Mouse (Mus musculus) bone marrow macrophage, adult 2 months (primary cell): ENCODE data around the gene Ttc26.

Source experiments
- CTCF ChIP-seq: IDR thresholded peaks from 2 replicates; pipeline ENCODE4 v1.5.1; 2012; ENCODE audit warnings: low read depth, mild to moderate bottlenecking, low read length, moderate library complexity
- POLR2A ChIP-seq: IDR thresholded peaks from 2 replicates; pipeline ENCODE4 v1.6.1; 2012; ENCODE audit warnings: mild to moderate bottlenecking, low read depth, low read length, borderline replicate concordance

DNA sequence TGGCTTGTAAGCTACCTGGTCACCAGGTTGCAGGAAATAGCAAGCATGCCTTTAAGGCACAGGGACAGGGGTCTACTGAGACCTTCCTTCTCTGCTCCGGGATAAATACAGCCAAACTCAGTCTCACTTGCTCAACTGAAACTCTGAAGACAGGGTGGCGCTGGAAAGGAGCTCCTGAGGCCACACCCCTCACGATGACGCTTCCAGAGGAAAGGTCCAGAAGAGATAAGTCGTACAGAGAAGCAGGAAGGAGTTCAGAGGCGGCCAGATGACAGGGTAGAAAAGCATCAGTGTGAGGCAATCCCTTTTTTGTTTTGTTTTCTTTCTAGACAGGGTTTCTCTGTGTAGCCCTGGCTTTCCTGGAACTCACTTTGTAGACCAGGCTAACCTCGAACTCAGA, 35.5 kb upstream of the Ttc26 start:
- no peak for TF ChIP-seq CTCF
- TF ChIP-seq POLR2A, result no peak
